Mouse (Mus musculus) forebrain, embryonic 11.5 days (tissue): ENCODE data around the gene Btbd35f15. TPM values are rescaled to one million over a fixed set of nuclear protein-coding genes. Genes with fewer than 3 reads are reported as not detected.
"Not testable (repeated sequence)": the region's sequence is repeated elsewhere in the genome, so short reads cannot be mapped to it uniquely, and the experiment has no call there.

Experiments used
- ATAC-seq: fragments of 200-750 bp; cut with Nextera tagmentation; replicated peaks from 2 replicates; pipeline ENCODE4 v1.8.0; 2017; ENCODE audit warnings: moderate TSS enrichment; ENCODE audit not compliant: low FRiP score
- DNase-seq: peaks from one replicate; pipeline ENCODE4 v3.0.0-alpha.2; 2017; ENCODE audit warnings: low spot score
- H3K27ac ChIP-seq: fragments of 300-500 bp; sonication (generic); 2 replicates; pipeline ENCODE4 v1.5.1; 2014; ENCODE audit warnings: low read depth, low read length
- H3K27me3 ChIP-seq: fragments of 300-500 bp; sonication (generic); 2 replicates; pipeline ENCODE4 v1.6.1; 2014; ENCODE audit warnings: mild to moderate bottlenecking, low read length, mixed read lengths; ENCODE audit not compliant: control insufficient read depth, insufficient read depth
- H3K36me3 ChIP-seq: fragments of 300-500 bp; sonication (generic); 2 replicates; pipeline ENCODE4 v1.6.1; 2014; ENCODE audit warnings: mild to moderate bottlenecking, low read length, moderate library complexity, mixed read lengths; ENCODE audit not compliant: control insufficient read depth, insufficient read depth
- H3K4me1 ChIP-seq: fragments of 300-500 bp; sonication (generic); replicated peaks from 2 replicates; pipeline ENCODE4 v1.6.1; 2014; ENCODE audit warnings: low read length, mixed read lengths; ENCODE audit not compliant: control insufficient read depth, insufficient read depth
- H3K4me2 ChIP-seq: fragments of 300-500 bp; sonication (generic); 2 replicates; pipeline ENCODE4 v1.6.1; 2014; ENCODE audit warnings: low read depth, mild to moderate bottlenecking, low read length, moderate library complexity, mixed read lengths; ENCODE audit not compliant: severe bottlenecking
- H3K4me3 ChIP-seq: fragments of 300-500 bp; sonication (generic); 2 replicates; pipeline ENCODE4 v1.5.1; 2014; ENCODE audit warnings: low read depth, low read length
- H3K9ac ChIP-seq: fragments of 300-500 bp; sonication (generic); 2 replicates; pipeline ENCODE4 v1.6.1; 2014; ENCODE audit warnings: low read length
- H3K9me3 ChIP-seq: fragments of 300-500 bp; sonication (generic); 2 replicates; pipeline ENCODE4 v1.6.1; 2016; ENCODE audit warnings: low read length, mixed read lengths; ENCODE audit not compliant: control insufficient read depth
- WGBS: fragments of 180-500 bp; shearing (Covaris S2); extraction: QIAGEN DNeasy Blood & Tissue Kit; methylation state at CpG from one replicate; pipeline ENCODE4 v1.1.7; 2014; 5-methylcytosine and 5-hydroxymethylcytosine counted together
- polyA plus RNA-seq: library from polyadenylated mRNA; unstranded; fragments of >200 nt; fragmentation: Nextera tagmentation; extraction: Ambion mirVana; gene quantifications from 2 replicates; pipeline ENCODE4 v1.2.1, GENCODE M21; 2014

Btbd35f15 gene
- polyA plus RNA-seq, result not detected in 2 replicates

DNA sequence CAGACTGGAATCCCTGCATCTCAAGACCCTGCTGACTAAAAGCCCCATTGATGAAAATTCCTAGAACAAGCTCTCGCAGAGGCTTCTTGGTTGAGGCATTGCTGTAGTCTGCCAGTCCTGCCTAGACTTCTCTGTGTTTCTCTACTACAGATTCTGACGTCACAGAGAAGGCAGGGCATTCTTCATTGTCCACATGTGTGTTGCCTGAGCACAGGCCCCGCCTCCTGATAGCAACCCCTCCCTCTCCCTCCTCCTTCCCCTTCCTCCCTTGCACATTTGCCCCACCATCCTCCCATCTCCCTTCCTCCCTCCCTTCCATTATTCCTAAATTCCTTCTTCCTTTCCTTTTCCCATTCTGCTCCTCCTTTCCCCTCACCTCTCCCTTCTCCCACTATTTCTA, at the start of gene Btbd35f15:
Gene Btbd35f15, minus strand, starts transcription at position 101 of the 400 bp plus-strand sequence.
- not testable (repeated sequence) for H3K36me3 ChIP-seq, H3K4me3 ChIP-seq, ATAC-seq, H3K9me3 ChIP-seq, H3K27me3 ChIP-seq, DNase-seq, H3K27ac ChIP-seq, H3K4me2 ChIP-seq, H3K4me1 ChIP-seq, H3K9ac ChIP-seq
- no CpG with 5 or more reads among the region's 3 CpGs for WGBS

Other genes with a start within 250 kb of the Btbd35f15 start
- not detected in 2 replicates for gene Btbd35f13, start 79.9 kb upstream of the Btbd35f15 start, polyA plus RNA-seq
- not detected in 2 replicates for gene Btbd35f14, start 125.0 kb upstream of the Btbd35f15 start, polyA plus RNA-seq